9 mouse cellular contexts compared by ENCODE assay signal in the genomic region with DNA sequence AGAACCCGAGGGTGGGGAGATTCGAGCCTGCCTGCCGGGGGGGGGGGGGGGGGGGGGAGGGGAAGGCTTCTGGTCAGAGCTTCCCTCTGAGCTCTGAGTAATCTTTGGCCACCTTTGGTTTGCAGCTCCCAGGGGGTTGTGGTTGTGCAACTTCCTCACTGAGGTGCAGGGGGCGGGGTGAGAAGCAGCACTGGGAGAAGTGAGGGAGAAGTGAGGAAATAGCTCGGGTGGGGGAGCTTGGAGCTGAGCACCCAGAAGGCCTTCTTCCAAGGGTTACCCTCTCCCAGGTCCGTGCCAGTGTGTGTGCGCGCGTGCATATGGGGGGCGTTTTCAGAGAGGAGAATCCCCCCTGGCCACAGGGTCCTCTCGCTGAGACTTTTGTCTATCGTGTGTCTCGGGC. TPM values are rescaled to one million over a fixed set of nuclear protein-coding genes. Genes with fewer than 3 reads are reported as not detected.
DNase-seq lines count a peak whose midpoint lies in the region; ATAC-seq and TF ChIP-seq lines count a peak whose summit lies in the region.
"Had no signal": no experiment of that assay in that cellular context is flagged by ENCODE, and none has a peak within 500 bp of the region (broad histone marks: within the 10 kb centered on the region; RNA-seq: fewer than 3 reads in every experiment).

No protein-coding gene starts in this region.

- H3K4me3 ChIP-seq in gastrocnemius, adult 2 months = no peak overlapping the region
- no peak overlapping the region for H3K4me3 ChIP-seq in intestine, embryonic 15.5 days (replicated peaks)
- no peak overlapping the region for H3K4me3 ChIP-seq in midbrain, embryonic 10.5 days
- H3K4me3 ChIP-seq: limb, embryonic 10.5 days had no signal

- H3K9ac ChIP-seq in intestine, embryonic 15.5 days = 0 out of 2 replicates have a peak overlapping the region, but pooled peaks have one; percentile 3

- no peak for TF ChIP-seq CTCF in gastrocnemius, adult 2 months (IDR thresholded peaks at IDR 0.05)

- 60% methylated on average over 13 of the region's 13 CpGs for WGBS in intestine, embryonic 15.5 days
- 86% methylated on average over 10 of the region's 13 CpGs for WGBS in midbrain, embryonic 10.5 days

- H3K9me3 ChIP-seq in intestine, embryonic 15.5 days = no peaks in the 10 kb centered on the region
- peaks cover 7% of the 10 kb centered on the region; the same call in 1 of the 2 replicates for H3K9me3 ChIP-seq in midbrain, embryonic 10.5 days (replicated peaks)
- H3K9me3 ChIP-seq: limb, embryonic 10.5 days had no signal

- peaks cover 15% of the 10 kb centered on the region; the same call in 1 of the 2 replicates for H3K4me1 ChIP-seq in intestine, embryonic 15.5 days (replicated peaks)
- peaks cover 15% of the 10 kb centered on the region; the same call in 1 of the 2 replicates for H3K4me1 ChIP-seq in midbrain, embryonic 10.5 days
- H3K4me1 ChIP-seq: limb, embryonic 10.5 days had no signal

- intact Hi-C loops in gastrocnemius, adult 2 months (cut with DNase I) = no loop called here

- H3K4me2 ChIP-seq in intestine, embryonic 15.5 days (replicated peaks) = no peak overlapping the region

- H3K27me3 ChIP-seq in intestine, embryonic 15.5 days (replicated peaks) = no peaks in the 10 kb centered on the region
- no peaks in the 10 kb centered on the region for H3K27me3 ChIP-seq in midbrain, embryonic 10.5 days (ENCODE audit: low read depth, poor library complexity, severe bottlenecking)

- H3K27ac ChIP-seq in gastrocnemius, adult 2 months = peak overlapping the region; percentile 75
- H3K27ac ChIP-seq in intestine, embryonic 15.5 days = peak overlapping the region; percentile 80
- H3K27ac ChIP-seq in midbrain, embryonic 10.5 days (replicated peaks) = no peak overlapping the region
- H3K27ac ChIP-seq: limb, embryonic 10.5 days had no signal

- peak; percentile 82 for ATAC-seq in intestine, embryonic 15.5 days
- peak; percentile 91 for ATAC-seq in monocyte, adult 5-6 weeks (replicated peaks; ENCODE audit: insufficient number of reproducible peaks, low FRiP score, low TSS enrichment, poor library complexity, severe bottlenecking)

- peak; percentile 86 for DNase-seq in gastrocnemius, adult 2 months
- DNase-seq in gastrocnemius, postnatal 10 days = no peak
- peak; percentile 80 for DNase-seq in adrenal gland, postnatal 10 days
- no peak for DNase-seq in midbrain, embryonic 10.5 days (ENCODE audit: low spot score)
- no peak for DNase-seq in right cerebral cortex, postnatal 14 days
- DNase-seq in neural tube, embryonic 10.5 days (ENCODE audit: extremely low spot score, low spot score) = no peak

- H3K36me3 ChIP-seq in intestine, embryonic 15.5 days = no peaks in the 10 kb centered on the region
- H3K36me3 ChIP-seq in midbrain, embryonic 10.5 days = no peaks in the 10 kb centered on the region
- H3K36me3 ChIP-seq: limb, embryonic 10.5 days had no signal

RNA-seq across cellular contexts. Expression of gene Tfeb, which starts 17.4 kb away (rescaled TPM):
- total RNA-seq in gastrocnemius, adult 2 months (2021) = 10 to 100 TPM; 85.3 to 93.9 TPM
- 10 to 100 TPM; 67.9 to 70.7 TPM for total RNA-seq in gastrocnemius, postnatal 10 days (2021)
- total RNA-seq in adrenal gland, postnatal 10 days (2021) = 10 to 100 TPM; 19.9 to 29.7 TPM
- polyA plus RNA-seq in intestine, embryonic 15.5 days (2015; fragmentation: Nextera tagmentation; extraction: Ambion mirVana) = 22.4 and 22.8 TPM in 2 replicates
- total RNA-seq in monocyte, adult 5-6 weeks (2017) = 61.8 to 91.9 TPM (median 65.3 TPM) in 3 replicates
- 1.9 and 2.3 TPM in 2 replicates for polyA plus RNA-seq in midbrain, embryonic 10.5 days (2016; fragmentation: Nextera tagmentation; extraction: Ambion mirVana)

RNA-seq across cellular contexts. Expression of gene Pgc, which starts 27.6 kb away (rescaled TPM):
- total RNA-seq in gastrocnemius, adult 2 months (2021) = not detected
- not detected for total RNA-seq in gastrocnemius, postnatal 10 days (2021)
- total RNA-seq in adrenal gland, postnatal 10 days (2021) = not detected
- polyA plus RNA-seq in intestine, embryonic 15.5 days (2015; fragmentation: Nextera tagmentation; extraction: Ambion mirVana) = 0.93 and 0.99 TPM in 2 replicates
- total RNA-seq in monocyte, adult 5-6 weeks (2017) = not detected in 3 replicates
- 0.19 TPM in 1 of 2 replicates, not detected in the other for polyA plus RNA-seq in midbrain, embryonic 10.5 days (2016; fragmentation: Nextera tagmentation; extraction: Ambion mirVana)
- polyA plus RNA-seq: limb, embryonic 10.5 days had no signal

RNA-seq across cellular contexts. Expression of gene Prickle4, which starts 59.7 kb away (rescaled TPM):
- 1 to 10 TPM; 2.6 to 3.7 TPM for total RNA-seq in gastrocnemius, adult 2 months (2021)
- under 1 TPM in 1 of 2 experiments, not detected in 1; 0.70 TPM for total RNA-seq in gastrocnemius, postnatal 10 days (2021)
- total RNA-seq in adrenal gland, postnatal 10 days (2021) = 1 to 10 TPM; 2.2 to 4.8 TPM
- 0.40 and 0.52 TPM in 2 replicates for polyA plus RNA-seq in intestine, embryonic 15.5 days (2015; fragmentation: Nextera tagmentation; extraction: Ambion mirVana)
- not detected in 3 replicates for total RNA-seq in monocyte, adult 5-6 weeks (2017)
- polyA plus RNA-seq in midbrain, embryonic 10.5 days (2016; fragmentation: Nextera tagmentation; extraction: Ambion mirVana) = 0.35 and 0.44 TPM in 2 replicates

RNA-seq across cellular contexts. Expression of gene Gm21981, which starts 60.0 kb away (rescaled TPM):
- under 1 TPM; 0.45 to 0.46 TPM for total RNA-seq in gastrocnemius, adult 2 months (2021)
- under 1 TPM; 0.68 to 0.88 TPM for total RNA-seq in gastrocnemius, postnatal 10 days (2021)
- 1 to 10 TPM; 1.1 to 1.5 TPM for total RNA-seq in adrenal gland, postnatal 10 days (2021)
- 0.18 and 0.24 TPM in 2 replicates for polyA plus RNA-seq in intestine, embryonic 15.5 days (2015; fragmentation: Nextera tagmentation; extraction: Ambion mirVana)
- 0.29 TPM in 1 of 3 replicates, not detected in the others for total RNA-seq in monocyte, adult 5-6 weeks (2017)
- 0.44 and 0.48 TPM in 2 replicates for polyA plus RNA-seq in midbrain, embryonic 10.5 days (2016; fragmentation: Nextera tagmentation; extraction: Ambion mirVana)

Comparison
In these comparisons a context has a peak if more than half of its experiments do, and no peak if none do; other contexts are left out.
1. DNase-seq: peak in gastrocnemius, adult 2 months (single experiment) and adrenal gland, postnatal 10 days (single experiment); none in gastrocnemius, postnatal 10 days (single experiment), midbrain, embryonic 10.5 days (single experiment), right cerebral cortex, postnatal 14 days (single experiment) and neural tube, embryonic 10.5 days (single experiment).